Mouse (Mus musculus) embryo, embryonic 11.5 days (tissue): ENCODE results near the gene Eef2kmt.
"Not testable (repeated sequence)": the region's sequence is repeated elsewhere in the genome, so short reads cannot be mapped to it uniquely, and the experiment has no call there.

ENCODE experiments used
- DNase-seq: peaks from one replicate; pipeline ENCODE4 v3.0.0-alpha.2; 2012; ENCODE audit warnings: low read depth, low spot score

The Eef2kmt gene

DNA sequence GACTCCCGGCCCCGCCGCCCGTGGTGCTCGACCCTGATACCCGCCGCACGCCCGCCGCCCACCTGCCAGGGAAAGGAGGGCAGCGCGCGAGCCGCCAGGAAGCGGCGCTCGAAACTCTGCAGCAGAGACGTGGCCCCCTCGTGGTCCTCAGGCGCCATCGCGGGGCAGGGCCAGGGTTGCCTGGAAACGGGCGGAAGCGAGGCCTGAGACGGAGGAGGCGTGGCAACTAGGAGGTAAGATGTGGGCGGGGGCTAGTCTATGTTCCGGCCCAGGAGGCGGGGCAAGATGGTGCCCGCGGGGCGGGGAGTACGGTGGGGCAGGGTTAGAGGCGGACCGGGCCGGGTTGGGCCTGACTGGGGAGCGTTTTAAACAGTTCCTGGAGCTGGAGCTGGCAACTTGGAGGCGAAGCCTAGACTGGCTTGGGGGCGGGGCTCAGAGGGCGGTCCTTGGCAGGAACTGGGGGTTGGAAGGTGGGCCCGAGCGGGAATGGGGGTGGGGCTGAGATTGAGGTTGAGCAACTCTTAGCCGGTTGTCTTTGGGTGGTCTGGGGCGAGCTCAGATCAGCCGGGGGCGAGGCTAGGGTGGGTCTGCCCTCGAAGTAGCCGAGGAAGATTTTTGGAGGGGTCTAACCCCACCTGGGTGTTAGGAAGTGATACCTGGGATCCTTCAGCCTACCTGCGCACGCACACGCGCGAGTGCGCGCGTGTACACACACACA, at the start of gene Eef2kmt:
Gene Eef2kmt (minus strand): TSS at position 205 of the 718 bp plus-strand sequence.
- peak; percentile 98 for DNase-seq

DNA sequence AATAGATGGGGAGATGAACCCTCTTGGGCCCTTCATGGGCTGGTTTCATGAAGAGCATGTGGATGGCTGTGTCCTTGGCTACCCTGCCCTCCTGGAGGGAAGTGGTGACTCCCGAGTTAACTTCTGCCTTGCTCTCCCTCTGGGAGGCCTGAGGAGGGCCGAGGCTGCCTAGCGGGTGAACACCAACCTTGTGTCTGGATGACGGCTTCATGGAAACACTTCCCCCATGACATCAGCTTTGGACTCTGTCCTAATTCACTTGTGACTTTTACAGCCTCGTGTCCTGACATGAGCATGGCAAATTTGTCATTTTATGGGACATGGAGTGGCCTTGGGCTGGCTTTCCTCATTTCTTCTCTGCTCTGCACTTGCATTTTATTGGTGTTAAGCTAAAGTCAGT, 39.5 kb upstream of the Eef2kmt start:
- no peak for DNase-seq

DNA sequence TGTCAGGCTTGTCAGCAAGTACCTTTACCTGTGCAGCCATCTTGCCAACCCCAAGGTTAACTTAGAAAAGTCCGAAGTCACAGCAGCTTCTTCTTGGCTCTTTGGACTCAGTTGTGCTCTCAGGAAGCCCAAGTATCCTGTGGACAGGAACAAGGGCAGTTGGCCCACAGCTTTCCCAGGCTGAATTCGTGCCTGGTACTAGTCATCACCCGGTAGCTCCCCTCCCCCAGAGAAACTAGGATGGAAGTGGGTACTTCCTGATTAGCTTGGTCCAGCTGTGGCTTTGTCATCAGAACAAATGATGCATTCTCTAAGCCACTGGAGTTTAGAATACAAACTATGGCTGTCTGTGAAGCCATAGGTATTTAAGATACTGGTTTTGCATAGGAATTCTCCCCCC, 29.6 kb upstream of the Eef2kmt start:
- DNase-seq = no peak

DNA sequence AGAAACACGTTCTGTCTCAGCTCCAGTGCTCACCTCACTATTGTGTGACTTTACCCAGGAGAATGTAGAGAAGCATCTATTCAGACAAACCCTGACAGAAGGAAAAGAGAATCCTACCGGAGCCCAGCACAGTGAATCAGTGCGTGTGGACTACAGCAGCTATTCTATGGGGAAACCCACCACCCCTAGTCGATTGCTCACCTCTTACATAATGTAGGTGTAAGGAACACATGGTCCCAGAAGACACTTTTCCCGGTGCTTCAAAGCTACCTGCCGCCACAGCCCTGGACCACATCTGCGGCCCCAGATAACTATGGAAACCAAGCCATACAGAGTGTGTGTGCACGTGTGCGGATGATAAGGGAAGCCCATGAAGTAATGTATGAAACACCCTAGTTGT, 26.9 kb upstream of the Eef2kmt start:
- no peak for DNase-seq

DNA sequence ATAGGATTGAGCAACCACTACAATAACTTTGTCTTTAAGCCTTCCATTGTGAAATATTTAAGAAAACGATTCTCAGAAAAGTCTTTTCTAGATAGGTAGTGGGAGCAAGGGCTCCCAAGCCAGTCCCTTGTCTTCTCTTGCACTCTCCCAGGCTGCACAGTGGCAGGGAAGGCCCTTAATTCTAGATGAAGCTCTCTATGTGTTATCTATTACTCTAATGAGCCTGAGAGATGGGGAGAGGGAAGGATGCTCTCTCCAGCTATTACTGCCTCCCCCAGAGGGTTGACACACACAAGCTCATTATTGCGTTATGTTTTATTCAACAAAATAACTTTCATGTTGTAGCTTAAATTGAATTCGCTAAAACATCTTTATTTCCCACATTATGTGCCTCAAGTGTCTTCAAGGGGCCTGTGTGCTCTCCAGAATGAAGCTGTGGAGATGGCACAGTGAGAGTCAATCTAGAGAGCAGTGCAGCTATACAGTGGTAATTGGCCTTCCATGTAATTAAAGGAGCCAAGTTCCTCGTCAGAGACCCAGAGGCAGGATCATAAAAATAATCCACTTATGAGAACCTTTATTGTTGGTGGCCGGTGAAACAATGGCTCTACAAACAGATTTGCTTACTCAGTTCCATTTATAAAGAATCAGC, 23.9 kb upstream of the Eef2kmt start:
- no peak for DNase-seq

DNA sequence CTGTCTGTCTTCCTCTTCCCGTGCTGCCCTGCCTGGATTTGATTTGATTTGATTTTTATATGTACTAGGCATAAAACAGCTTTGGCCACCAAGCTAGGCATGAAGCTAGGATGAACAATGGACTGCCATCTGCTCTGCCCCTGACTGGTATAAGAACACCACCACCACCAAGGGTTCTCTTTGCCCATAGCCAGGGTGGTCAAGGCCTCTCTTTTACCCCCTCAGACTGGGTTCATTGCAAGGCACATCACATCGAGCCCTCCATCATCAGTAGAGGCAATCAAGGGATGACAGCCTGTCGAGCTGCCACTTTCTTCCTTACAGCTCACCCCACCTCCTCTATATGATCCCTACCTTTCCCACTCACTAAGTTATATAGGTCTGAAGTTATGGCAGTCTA, 16.6 kb upstream of the Eef2kmt start:
- DNase-seq = no peak

DNA sequence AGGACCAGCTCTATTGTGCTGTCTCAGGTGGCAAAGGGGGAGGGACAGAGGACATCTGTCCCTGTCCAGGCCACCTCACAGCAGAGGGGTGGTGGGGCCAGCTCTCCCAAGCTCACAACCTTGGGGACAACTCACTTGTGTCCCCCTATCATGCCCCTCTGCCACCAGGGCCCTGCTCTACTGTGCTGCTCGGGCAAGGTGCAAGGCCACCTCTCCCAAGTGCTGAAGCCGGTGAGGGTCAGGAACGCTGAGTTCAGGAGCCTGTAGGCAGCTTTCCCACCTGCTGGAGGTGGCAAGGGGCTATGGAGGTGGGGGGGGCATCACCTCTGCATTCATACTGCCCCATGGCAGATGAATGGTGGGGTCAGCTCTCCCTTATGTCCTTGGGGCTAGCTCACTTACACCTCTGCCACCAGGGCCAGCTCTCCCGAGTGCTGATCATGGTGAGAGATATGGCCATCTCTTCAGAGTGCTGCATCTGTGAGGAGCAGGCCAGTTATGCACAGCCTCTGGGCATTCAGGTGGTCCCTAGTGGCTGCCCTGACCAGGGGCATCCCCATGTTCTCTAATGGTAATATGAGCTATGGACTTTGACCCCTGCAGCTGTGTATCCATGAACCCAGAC, 15.7 kb upstream of the Eef2kmt start:
- DNase-seq = no peak

DNA sequence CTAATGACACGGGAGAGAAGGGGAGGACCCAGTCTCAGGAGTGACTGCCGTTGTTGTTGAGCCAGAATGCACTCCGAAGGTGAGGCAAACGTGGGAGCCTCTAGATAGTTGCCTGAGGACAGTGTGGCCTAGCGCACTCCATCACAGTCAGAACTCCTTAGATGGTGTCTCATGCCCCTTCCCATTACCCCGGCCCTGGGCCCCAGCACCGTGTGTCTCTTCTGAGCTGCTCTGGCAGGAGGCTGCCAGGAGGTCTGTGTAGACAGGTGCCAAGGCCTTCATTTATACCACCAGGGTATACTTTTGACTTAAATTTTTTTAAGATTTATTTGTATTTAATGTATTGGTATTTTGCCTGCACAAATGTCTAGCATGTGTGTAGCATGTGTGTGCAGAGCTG, 8.1 kb upstream of the Eef2kmt start:
- DNase-seq = no peak

DNA sequence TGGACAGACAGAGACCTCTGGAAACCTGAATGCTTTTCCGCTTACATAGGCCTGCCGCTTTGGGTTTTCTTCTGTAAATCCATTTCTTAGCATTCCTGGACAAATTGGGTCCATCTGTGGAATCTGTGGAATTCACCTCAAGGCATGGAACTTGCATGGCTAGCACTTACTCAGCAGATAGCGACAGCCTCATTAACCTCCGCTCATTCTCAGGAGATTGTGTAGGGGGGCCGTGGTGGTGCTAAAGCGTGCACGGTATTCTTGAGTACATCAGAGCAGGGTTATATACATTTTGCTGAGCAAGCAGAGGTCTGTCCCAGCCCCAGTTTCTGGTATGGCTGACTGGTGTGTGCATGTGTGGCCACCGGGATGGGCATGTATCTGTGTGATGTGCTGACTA, 7.4 kb upstream of the Eef2kmt start:
- DNase-seq = no peak

DNA sequence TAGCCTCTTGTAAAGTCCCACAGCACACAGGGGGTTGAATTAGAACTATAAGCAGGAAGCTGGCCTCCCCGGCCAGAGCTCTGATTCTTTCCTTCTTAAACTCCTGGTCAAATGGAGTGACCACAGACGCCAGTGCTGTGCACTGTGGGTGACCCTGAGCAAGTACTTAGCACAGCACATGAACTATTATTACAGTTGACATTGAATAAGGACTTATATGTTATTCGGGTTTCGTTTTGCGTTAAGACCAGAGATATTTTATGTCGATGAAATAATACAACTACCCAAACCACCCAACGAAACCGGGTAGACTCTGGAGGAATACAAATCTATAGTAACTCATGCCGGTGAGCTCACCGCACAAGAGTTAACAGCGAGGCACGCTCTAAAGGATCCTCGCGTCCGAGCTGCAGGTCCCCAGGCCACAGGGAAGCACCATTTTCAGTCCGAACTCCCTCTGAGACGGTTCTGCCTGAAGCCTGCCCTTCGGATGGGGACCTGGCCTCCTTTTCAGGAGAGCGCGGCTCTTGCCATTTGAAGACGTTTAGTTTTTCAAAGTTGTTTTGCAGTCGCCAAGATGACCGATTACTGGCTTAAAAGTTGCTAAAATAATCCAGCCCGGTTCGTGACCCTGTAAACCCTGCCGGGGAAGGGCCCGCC, 572 bp downstream of the Eef2kmt start:
- no peak for DNase-seq

DNA sequence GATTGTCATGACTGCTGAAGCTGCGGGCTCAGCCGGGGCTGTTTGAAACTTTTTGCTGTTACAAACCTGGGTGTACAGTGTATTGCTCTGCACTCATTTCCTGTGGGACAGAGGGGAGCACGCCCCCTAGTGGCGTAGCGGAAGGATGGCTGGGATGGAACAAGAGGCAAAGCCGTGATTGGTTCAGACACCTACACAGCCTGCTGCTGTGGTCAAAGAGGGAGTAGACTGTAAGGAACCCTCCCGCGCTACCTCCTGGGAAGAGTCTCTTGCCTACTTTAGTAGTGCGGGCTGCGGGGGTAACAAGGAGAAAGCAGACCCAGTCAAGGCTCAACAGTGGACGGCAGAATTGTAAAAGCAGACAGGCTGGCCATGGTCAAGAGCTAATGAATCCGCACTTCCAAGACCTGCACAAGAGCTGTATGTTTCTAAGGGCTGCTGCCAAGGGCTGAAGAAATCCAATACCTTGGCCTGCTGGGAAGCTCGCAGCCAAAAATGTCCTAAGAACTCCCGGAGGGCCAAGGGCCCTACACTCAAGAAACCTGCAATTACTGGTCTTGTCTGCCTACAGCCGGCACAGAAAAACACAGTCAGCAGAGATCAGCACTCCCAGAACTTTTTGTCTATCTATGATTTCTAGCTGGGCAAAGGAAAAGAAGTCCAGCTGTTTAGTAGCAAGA, 1.3 kb downstream of the Eef2kmt start:
- DNase-seq = peak; percentile 61

DNA sequence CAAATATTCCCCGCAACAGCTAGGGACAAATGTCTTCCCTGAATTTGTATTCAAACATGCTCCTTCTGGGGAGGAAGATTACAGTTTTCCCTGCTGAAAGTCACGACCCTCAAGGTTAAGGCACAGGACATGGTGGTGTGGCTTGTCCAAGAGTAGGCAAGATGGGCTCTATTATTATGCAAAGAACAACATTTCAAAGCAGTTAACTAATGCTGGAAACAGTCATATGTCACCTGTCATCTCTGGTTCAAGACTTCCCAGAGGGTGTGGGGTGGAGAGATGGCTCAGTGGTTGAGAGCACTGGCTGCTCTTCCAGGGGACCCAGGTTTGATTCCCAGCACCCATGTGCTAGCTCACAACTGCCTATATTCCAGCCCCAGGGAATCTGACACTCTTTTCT, 3.5 kb downstream of the Eef2kmt start:
- DNase-seq = no peak

DNA sequence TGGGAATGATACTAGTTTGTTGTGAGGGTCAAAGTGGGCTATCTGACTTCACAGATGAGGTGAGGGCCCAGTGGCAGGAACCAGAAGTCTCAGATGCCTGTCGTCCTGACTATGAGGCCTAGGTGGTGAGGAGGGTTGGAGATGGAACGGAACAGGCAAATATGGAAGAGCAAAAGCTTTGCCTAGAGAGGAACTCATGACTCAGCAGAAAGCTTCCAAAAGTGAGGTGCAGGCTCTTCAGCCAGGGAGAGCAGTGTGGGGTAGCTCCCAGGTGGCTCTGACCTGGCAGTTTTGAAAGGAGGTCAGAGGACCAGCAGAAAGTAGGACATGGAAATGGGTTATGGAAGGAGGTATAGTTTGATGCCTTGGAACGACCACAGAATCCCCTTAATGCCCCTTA, 4.9 kb downstream of the Eef2kmt start:
- DNase-seq = no peak

DNA sequence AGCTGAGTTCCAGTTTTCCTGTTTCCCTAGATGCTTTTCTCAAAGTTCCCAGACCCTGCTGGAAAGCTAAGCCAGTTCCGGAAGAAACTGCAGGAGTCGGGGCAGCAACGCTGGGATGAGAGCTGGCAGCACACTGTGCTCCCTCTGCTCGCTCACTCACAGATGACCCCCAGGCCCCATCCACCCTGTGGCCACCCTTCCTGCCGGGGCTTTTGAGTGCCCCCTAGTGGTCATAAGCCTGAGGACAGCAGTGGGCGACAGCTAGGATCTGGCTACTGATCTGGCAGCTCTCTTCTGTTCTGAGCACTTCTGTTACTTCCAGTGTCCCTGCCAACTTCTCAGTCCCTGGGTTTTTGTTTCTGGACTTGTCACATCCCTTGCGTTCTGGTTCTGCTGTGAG, 11.4 kb downstream of the Eef2kmt start:
- no peak for DNase-seq

DNA sequence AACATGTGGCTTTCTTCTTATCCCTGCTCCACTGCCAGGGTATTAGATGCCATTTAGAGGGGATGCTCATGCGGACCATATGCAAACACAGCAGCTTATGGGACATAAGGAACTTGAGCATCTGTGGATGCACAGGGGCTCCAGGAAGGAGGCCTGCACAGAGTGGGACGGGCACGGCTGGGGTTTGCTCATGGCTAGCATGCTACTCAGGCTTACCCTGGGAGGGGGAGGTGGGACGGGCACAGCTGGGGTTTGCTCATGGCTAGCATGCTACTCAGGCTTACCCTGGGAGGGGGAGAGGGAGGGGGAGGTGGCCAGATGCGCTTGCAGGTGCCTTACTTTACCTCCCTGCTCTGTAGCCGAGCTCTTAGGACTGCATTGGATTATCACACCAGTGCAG, 12.9 kb downstream of the Eef2kmt start:
- no peak for DNase-seq

DNA sequence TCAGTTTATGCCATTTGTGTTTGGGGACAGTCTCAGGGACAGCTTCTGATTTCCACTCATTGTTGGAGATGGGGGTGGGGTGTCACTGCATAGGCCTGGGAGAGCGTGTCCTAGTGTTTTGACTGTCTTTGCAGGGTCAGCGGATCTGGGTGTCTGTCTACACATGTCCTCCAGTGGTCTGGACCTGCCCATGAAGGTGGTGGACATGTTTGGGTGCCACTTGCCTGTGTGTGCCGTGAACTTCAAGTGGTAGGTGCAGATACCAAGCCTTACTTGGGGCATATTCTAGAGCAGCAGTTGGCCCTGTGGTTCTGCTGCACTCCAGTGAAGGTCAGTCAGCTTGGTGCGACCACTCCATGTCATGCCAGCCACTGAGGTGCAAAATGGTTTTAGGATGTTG, 13.4 kb downstream of the Eef2kmt start:
- no peak for DNase-seq

DNA sequence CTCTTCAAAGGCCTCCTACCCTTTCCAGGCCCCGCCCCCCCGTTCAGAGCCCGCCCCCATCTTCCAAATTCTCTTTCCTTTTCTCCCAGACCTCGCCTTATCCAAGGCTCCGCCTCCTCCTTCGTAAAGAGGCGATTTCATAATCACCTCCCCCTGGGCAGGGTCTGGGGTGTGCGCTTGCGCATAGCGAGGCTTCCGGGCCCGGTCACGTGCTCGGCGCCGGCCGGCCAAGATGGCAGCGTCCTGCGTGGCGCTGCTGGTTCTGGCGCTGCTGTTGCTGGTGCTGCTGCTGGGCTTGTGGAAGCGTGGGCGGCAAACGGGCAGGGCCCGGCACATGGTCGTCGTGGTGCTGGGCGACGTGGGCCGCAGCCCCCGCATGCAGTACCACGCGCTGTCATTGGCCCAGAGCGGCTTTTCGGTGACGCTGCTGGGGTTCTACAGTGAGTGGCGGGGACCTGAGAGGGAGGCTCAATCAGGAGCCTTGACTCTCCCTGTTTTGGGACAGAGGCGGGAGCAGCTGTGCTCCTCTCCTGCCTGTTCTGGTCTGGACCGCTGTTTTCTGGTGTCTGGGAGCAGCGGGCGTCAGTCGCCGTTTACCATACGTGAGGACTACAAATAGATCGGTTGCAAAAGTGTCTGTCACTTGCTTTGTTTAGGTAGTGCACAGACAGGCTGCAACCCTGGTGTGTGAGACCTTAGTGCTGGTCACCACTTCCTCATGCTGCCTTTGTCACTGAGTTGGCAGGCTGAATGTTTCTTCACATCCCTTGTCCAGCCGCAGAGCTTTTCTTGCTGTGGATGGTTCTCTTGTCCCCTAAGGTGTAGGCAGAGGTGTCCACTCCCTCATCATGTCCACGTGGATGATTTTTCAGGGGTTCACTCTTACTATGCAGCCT, 22.1 kb downstream of the Eef2kmt start, which contains the start of gene Alg1:
Gene Alg1 (plus strand): TSS at position 204 of the 896 bp plus-strand sequence.
- peak; percentile 89 for DNase-seq

DNA sequence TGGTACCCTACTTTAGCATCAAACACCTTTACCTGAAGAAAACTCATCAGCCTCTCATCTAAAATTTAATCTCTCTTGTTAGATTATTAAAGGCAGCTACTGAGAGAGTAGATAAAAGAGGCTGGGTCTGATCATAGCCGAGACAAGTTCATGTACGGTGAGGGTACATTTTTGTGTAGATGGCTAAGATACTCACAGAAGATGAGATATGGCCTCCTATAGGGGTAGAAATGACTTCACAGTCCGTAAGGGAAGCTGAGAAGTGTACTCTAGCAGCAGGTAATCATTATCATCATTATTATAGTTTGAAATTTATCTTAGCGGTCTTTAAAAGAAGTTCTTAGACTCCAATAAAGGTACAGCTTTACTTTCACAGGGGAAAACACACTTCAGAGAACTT, 22.8 kb downstream of the Eef2kmt start:
- no peak for DNase-seq

DNA sequence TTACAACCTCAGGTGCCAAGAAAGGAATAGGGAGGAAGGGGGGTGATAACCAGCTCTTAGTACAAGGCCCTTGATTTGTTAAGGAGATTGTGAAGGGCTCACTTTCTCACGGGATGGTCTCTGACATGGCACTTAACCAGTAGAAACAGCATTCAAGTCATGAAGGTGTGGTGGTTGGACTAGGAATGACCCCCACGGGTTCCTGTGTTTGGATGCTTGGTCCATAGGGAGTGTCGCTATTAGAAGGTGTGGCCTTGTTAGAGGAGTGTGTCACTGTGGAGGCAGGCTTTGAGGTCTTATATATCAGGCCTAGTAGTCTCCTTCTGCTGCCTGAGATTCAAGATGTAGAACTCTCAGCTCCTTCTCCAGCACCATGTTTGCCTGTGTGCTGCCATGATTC, 27.7 kb downstream of the Eef2kmt start:
- not testable (repeated sequence) for DNase-seq

DNA sequence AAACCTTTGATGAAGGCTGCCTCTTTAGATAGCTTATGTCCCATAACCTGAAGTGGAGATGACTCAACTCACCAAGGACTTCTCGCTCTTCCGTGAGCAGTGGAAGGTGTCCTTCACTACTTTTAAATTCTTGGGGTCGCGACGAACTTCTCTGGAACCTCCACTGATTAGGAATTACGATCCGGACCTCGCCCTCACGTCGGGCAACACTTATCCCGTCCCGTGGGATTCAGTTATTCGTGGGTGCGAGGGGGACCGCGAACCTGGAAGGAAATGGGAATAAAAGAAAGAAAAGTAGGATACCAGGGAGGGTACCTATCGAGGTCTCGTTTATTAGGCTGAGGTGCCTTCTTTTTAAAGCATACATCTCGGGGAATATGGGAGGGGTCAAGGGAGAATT, 28.3 kb downstream of the Eef2kmt start:
- DNase-seq = not testable (repeated sequence)

DNA sequence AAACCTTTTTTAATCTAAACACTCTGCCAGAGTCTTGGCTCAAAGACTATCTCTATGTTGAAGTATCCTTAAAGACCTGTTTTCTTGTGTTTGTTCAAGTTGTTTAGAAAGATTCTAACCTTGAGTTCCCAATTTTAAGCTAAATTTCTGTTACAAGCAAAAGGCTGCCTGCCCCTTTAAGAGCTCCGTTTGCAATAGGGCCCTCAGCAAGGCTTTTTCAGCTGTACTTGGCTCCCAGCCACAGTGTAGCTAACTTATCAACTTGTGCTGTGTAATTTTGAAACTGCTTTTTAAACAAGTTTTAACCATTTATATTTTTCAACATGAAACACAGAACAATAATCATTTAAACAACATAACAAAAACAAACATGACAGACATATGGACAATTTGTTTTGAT, 29.2 kb downstream of the Eef2kmt start:
- not testable (repeated sequence) for DNase-seq
